Mouse (Mus musculus): ENCODE measurements around the gene Srd5a3. TPM values are rescaled to one million over a fixed set of nuclear protein-coding genes. Genes with fewer than 3 reads are reported as not detected.

Gene Srd5a3
- polyA plus RNA-seq, 1 experiment from 2014 or later, result 23.9 TPM

DNA sequence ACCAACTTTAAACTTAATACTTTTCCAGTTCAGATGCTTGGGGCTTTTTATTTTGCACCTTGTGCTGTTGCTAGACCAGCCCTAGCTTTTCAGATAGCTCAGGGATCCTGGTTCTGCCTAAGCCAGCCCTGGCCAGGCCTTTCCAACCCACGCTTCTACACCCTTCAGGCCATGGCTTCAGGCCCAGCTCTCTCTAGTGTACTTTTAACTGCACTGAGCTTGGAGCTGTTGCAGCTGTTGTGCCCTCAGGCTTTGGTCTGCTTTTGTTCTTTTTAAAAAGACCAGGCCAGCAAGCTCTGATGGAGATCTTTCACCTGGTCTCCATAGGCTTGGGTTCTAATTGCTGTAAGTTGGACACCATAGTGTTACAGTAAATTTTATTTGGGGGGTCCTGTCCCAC lies 4.4 kb upstream of the Srd5a3 start:
- no peak overlapping the region for H3K27ac ChIP-seq (replicated peaks)
- peaks cover 28% of the 10 kb centered on the region for H3K4me1 ChIP-seq
- peaks cover 36% of the 10 kb centered on the region for H3K27me3 ChIP-seq (ENCODE audit: low read depth, poor library complexity, severe bottlenecking)
- 97% methylated on average over 1 of the region's 1 CpGs for WGBS
- no peaks in the 10 kb centered on the region for H3K9me3 ChIP-seq (replicated peaks)
- H3K4me3 ChIP-seq, result no peak overlapping the region
- no peaks in the 10 kb centered on the region for H3K36me3 ChIP-seq
- no peak for DNase-seq (ENCODE audit: low spot score)

DNA sequence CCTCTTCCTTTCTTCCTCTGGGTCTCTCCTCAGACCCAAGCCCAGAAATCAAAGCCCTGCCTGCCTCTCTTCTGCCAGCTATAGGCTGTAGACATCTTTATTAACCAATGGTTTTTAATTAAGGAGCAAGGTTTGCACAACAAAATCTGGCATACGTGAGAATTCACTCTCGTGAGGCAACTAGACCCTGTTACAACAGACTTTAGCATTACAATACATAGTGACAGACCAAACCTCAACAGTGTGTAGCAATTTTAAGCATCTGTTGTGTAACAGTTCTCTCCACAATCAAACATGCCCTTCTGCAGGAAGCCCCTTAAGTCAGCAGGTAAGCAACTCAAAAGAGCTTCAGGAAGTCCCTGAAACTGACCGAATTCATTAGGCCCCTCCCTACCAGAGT lies 3.8 kb upstream of the Srd5a3 start:
- Histone ChIP-seq H3K36me3 (no peaks in the 10 kb centered on the region), H3K4me3 (no peak overlapping the region), H3K27me3 (ENCODE audit: low read depth, poor library complexity, severe bottlenecking) (peaks cover 36% of the 10 kb centered on the region), H3K9me3 (replicated peaks) (no peaks in the 10 kb centered on the region), H3K27ac (replicated peaks) (no peak overlapping the region), H3K4me1 (peaks cover 31% of the 10 kb centered on the region)
- no peak for DNase-seq (ENCODE audit: low spot score)
- 93% methylated on average over 3 of the region's 3 CpGs for WGBS

DNA sequence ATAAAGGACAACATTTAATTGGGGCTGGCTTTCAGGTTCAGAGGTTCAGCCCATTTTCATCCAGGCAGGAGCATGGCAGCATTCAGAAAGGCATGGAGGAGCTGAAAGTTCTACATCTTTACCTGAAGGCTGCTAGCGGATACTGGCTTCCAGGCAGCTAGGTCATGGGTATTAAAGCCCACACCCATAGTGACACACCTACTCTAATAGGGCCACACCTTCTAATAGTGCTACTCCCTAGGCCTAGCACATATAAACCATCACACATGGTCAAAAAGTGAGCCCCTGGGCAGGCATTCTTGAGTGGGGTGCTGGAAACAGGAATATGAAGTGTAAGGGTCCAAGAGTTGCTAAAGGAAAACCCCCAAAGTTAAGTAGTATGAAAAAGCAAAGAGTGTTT lies 2.5 kb upstream of the Srd5a3 start:
- H3K4me3 ChIP-seq, result no peak overlapping the region
- peaks cover 33% of the 10 kb centered on the region for H3K4me1 ChIP-seq
- DNase-seq (ENCODE audit: low spot score), result no peak
- no peak overlapping the region for H3K27ac ChIP-seq (replicated peaks)
- WGBS, result 91% methylated on average over 1 of the region's 1 CpGs
- no peaks in the 10 kb centered on the region for H3K36me3 ChIP-seq
- H3K9me3 ChIP-seq (replicated peaks), result no peaks in the 10 kb centered on the region
- H3K27me3 ChIP-seq (ENCODE audit: low read depth, poor library complexity, severe bottlenecking), result peaks cover 34% of the 10 kb centered on the region

DNA sequence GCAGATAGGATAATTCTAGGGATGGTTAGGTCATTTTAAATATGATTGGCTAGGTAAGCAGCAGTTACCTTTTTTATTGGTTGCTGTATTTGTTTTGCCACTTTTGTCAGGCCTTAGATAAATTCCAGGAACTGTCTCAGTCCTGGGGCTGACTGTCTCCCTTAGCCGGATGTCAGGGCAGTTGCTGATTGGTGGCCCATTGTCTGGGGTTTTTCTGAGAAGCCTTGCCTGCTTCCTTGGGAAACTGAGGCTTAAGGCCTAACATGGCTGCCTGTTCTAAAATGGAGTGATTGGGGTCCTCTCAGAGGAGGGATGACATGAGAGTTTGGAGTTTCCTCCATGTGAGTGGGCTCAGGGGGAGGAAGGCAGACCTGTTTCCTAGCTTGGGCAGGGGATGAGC lies 2.0 kb upstream of the Srd5a3 start:
- Histone ChIP-seq H3K4me1 (peaks cover 33% of the 10 kb centered on the region), H3K4me3 (no peak overlapping the region), H3K27me3 (ENCODE audit: low read depth, poor library complexity, severe bottlenecking) (peaks cover 34% of the 10 kb centered on the region), H3K9me3 (replicated peaks) (no peaks in the 10 kb centered on the region), H3K27ac (replicated peaks) (no peak overlapping the region), H3K36me3 (no peaks in the 10 kb centered on the region)
- WGBS, result 72% methylated on average over 1 of the region's 1 CpGs
- DNase-seq (ENCODE audit: low spot score), result no peak

DNA sequence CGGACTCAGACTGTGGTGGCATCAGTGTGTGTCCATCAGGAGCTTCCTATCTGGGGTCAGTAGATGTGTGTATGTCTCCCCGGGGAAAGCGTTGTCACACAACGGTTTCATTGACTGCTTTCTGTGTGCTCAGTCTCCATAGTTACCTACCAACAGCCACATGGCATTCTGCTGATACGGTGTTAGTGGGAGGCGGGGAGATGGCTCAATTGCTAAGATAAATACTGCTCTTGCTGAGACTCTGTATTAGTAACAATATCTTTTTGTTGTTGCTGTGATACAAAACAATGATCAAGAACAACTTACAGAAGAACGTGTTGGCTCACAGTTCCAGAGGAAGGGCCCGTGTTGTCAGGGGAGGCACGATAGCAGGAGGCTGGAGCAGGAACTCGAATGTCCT lies 1.6 kb upstream of the Srd5a3 start:
- peak; percentile 36 for DNase-seq (ENCODE audit: low spot score)
- Histone ChIP-seq H3K4me1 (peaks cover 33% of the 10 kb centered on the region), H3K27ac (replicated peaks) (no peak overlapping the region), H3K4me3 (no peak overlapping the region), H3K27me3 (ENCODE audit: low read depth, poor library complexity, severe bottlenecking) (peaks cover 34% of the 10 kb centered on the region), H3K36me3 (no peaks in the 10 kb centered on the region), H3K9me3 (replicated peaks) (no peaks in the 10 kb centered on the region)
- WGBS, result 44% methylated on average over 10 of the region's 10 CpGs

DNA sequence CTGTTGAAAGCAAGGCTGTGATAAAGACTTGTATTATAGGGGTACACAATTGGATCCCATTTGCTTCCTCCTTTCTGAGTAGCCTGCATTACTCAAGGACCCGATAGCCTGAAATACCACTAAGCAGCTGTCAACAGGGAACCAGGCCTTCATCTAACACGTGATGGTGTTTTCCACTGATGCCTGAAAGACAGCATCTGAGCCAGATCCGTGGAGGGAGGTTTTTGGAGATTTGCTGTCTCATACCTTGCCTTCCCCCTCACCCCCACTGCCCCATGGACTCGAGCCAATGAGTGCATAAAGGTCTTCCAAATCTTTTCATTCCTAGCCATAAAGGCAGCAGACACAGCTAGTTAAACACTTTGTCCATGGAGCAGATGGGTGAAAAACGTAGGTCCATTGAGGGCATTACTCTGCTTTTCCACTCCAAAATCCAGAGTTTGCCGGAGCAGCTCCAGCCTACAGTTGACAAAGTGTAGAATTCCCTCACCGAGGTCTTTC lies 850 bp upstream of the Srd5a3 start:
- Histone ChIP-seq H3K4me1 (peaks cover 33% of the 10 kb centered on the region), H3K4me3 (peak overlapping the region; percentile 77), H3K36me3 (no peaks in the 10 kb centered on the region), H3K27ac (replicated peaks) (no peak overlapping the region), H3K27me3 (ENCODE audit: low read depth, poor library complexity, severe bottlenecking) (peaks cover 34% of the 10 kb centered on the region), H3K9me3 (replicated peaks) (no peaks in the 10 kb centered on the region)
- 49% methylated on average over 7 of the region's 7 CpGs for WGBS
- no peak for DNase-seq (ENCODE audit: low spot score)

DNA sequence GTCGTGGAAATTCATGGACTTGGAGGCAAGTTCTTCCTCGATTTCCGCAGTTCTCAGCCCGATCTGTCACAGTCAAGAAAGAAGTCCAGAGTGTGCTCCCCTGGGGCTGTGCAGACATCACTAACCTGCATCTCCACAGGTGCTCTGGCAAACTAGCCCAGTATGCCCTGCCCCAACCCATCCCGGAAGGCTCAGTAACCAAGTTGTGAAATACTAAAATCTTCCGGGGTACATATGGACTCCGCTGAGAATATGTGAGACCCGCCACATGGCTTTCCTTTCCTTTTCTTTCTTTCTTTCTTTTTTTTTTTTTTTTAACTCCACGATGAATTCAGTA lies 627 bp downstream of the Srd5a3 start:
- WGBS, result 12% methylated on average over 9 of the region's 9 CpGs
- no peak for DNase-seq (ENCODE audit: low spot score)
- Histone ChIP-seq H3K9me3 (replicated peaks) (no peaks in the 10 kb centered on the region), H3K4me1 (peaks cover 33% of the 10 kb centered on the region), H3K27me3 (ENCODE audit: low read depth, poor library complexity, severe bottlenecking) (peaks cover 25% of the 10 kb centered on the region), H3K36me3 (no peaks in the 10 kb centered on the region), H3K4me3 (peak overlapping the region; percentile 77), H3K27ac (replicated peaks) (peak overlapping the region; percentile 96)

DNA sequence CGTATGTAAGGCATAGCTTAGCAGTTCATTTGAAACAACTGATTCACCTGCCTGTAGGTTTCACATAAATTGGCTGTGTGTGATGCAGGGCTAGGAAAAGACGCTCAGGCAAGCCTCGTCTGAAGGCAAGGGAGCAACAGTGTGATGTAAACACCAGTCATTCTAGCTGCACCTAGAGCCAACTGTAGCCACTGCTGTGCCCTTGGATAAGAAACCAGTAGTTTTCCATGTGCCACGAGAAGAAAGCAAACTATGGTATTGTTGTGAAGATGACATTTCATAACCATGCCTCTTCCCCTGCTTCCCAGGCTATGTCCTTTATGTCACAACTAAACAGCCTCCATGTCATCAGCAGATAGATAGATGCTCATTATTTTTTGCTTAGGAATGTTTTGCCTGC lies 3.3 kb downstream of the Srd5a3 start:
- Histone ChIP-seq H3K36me3 (no peaks in the 10 kb centered on the region), H3K4me1 (peaks cover 29% of the 10 kb centered on the region), H3K4me3 (no peak overlapping the region), H3K27ac (replicated peaks) (no peak overlapping the region), H3K27me3 (ENCODE audit: low read depth, poor library complexity, severe bottlenecking) (no peaks in the 10 kb centered on the region; the same call in 1 of the 2 replicates), H3K9me3 (replicated peaks) (no peaks in the 10 kb centered on the region)
- no peak for DNase-seq (ENCODE audit: low spot score)
- WGBS, result 93% methylated on average over 4 of the region's 4 CpGs

DNA sequence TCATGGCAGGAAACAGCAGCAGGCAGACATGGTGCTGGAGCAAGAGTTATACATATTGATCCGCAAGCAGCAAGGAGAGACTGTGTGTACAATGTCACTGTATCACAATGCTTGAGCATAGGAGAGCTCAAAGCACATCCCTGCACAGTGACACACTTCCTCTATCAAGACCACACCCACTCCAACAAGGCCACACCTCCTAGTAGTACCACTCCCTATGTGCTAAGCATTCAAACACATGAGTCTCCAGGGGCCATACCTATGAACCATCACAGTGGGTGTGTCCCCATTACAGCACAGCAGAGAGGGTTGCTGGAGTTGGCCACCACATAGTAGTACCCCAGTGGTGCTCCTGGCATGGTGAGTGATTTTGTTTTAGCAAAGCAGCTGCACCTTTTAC lies 6.3 kb downstream of the Srd5a3 start:
- no peak for DNase-seq (ENCODE audit: low spot score)
- H3K4me1 ChIP-seq, result peaks cover 1% of the 10 kb centered on the region
- H3K27me3 ChIP-seq (ENCODE audit: low read depth, poor library complexity, severe bottlenecking), result no peaks in the 10 kb centered on the region
- no peak overlapping the region for H3K4me3 ChIP-seq
- H3K36me3 ChIP-seq, result peaks cover 20% of the 10 kb centered on the region
- no peak overlapping the region for H3K27ac ChIP-seq (replicated peaks)
- WGBS, result 95% methylated on average over 1 of the region's 1 CpGs
- 0 out of 2 replicates have a peak, but pooled peaks cover 3% of the 10 kb centered on the region for H3K9me3 ChIP-seq (replicated peaks)

DNA sequence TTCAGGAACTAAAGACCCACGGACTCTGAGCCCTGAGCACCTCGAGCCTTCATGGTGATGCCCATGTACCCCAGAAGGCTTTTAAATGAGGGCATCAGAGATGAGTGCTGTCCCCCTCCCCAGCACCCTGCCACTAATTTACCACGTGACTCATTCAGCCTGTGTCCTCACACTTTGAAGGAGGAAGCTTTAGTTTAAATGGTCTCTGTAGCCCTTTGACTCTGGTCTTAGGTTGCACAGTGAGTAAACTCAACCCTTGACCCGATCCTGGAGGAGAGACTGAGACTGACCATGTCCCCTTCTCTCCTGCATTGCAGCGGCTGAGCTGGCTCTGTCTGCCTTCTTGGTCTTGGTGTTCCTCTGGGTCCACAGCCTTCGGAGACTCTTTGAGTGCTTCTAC lies 9.4 kb downstream of the Srd5a3 start:
- no peaks in the 10 kb centered on the region for H3K27me3 ChIP-seq (ENCODE audit: low read depth, poor library complexity, severe bottlenecking)
- WGBS, result 92% methylated on average over 6 of the region's 6 CpGs

DNA sequence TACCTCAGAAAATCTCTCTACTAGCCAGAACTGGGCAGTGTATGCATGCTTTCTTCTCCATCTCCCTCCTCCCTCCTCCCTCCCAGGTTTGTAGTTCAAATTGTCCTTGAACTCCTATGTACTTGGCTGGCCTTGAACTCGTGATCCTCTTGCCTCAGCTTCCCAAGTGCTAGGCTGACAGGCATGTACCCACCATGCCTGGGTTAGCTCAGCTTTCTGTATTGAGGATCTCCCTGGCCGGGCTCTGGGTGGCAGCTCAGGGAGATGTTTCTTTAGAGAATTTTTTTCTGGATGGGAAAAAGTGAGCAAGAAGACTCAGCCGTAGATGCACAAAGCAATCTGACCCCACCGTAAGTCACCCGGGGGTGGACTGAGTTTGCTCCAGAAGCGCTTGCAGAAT lies 12.9 kb downstream of the Srd5a3 start:
- H3K36me3 ChIP-seq, result peaks cover 44% of the 10 kb centered on the region
- no peak for DNase-seq (ENCODE audit: low spot score)
- no peak overlapping the region for H3K27ac ChIP-seq (replicated peaks)
- H3K27me3 ChIP-seq (ENCODE audit: low read depth, poor library complexity, severe bottlenecking), result no peaks in the 10 kb centered on the region
- H3K9me3 ChIP-seq (replicated peaks), result 0 out of 2 replicates have a peak, but pooled peaks cover 3% of the 10 kb centered on the region
- 95% methylated on average over 6 of the region's 6 CpGs for WGBS
- no peak overlapping the region for H3K4me3 ChIP-seq
- H3K4me1 ChIP-seq, result no peaks in the 10 kb centered on the region

More for the DNA sequence above, 9.4 kb downstream of the Srd5a3 start:
- peaks cover 35% of the 10 kb centered on the region for H3K36me3 ChIP-seq
- no peak overlapping the region for H3K27ac ChIP-seq (replicated peaks)
- 0 out of 2 replicates have a peak, but pooled peaks cover 3% of the 10 kb centered on the region for H3K9me3 ChIP-seq (replicated peaks)
- DNase-seq (ENCODE audit: low spot score), result no peak
- no peak overlapping the region for H3K4me3 ChIP-seq
- no peaks in the 10 kb centered on the region for H3K4me1 ChIP-seq

DNA sequence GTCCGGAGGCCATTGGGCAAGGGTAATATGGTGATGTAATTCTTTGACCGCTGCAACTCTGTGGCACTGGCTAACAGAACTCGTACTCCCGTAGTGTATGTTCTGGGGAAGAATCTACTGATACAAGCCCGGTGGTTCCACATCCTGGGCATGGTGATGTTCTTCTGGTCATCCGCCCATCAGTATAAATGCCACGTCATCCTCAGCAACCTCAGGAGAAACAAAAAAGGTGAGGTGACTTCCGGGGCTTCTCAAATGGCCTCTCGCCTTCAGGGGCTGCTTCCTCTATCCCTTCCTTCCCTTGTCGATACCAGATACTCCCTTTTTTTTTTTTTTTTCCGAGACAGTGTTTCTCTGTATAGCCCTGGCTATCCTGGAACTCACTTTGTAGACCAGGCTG lies 13.4 kb downstream of the Srd5a3 start:
- no peaks in the 10 kb centered on the region for H3K27me3 ChIP-seq (ENCODE audit: low read depth, poor library complexity, severe bottlenecking)
- H3K9me3 ChIP-seq (replicated peaks), result 0 out of 2 replicates have a peak, but pooled peaks cover 3% of the 10 kb centered on the region
- H3K4me3 ChIP-seq, result no peak overlapping the region
- no peak overlapping the region for H3K27ac ChIP-seq (replicated peaks)
- H3K4me1 ChIP-seq, result no peaks in the 10 kb centered on the region
- no peak for DNase-seq (ENCODE audit: low spot score)
- peaks cover 44% of the 10 kb centered on the region for H3K36me3 ChIP-seq
- WGBS, result 94% methylated on average over 11 of the region's 11 CpGs

DNA sequence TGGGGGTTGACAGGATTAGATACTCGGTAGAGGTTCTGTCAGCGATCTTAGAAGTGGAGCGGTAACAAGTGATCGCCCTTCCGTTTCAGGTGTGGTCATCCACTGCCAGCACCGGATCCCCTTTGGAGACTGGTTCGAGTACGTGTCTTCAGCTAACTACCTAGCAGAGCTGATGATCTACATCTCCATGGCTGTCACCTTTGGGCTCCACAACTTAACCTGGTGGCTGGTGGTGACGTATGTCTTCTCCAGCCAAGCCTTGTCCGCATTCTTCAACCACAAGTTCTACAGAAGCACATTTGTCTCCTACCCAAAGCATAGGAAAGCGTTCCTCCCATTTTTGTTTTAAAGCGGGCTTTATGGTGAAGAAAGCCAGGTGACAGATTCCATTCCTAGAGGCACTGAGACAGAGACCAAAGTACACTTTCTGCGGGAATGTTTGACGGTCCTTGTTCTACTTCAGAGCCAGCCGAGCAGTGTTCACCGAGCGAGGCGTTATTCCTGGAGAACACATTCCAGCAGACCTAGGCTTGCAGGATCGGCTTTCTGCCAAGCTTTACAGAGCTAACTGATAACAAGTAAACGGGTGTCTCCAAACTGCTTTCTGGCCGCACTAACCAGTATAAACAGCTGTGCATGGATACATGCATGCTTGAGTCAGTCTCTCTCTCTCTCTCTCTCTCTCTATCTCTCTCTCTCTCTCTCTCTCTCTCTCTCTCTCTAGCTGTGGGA lies 14.5 kb downstream of the Srd5a3 start:
- H3K4me3 ChIP-seq, result no peak overlapping the region
- WGBS, result 93% methylated on average over 21 of the region's 21 CpGs
- no peak for DNase-seq (ENCODE audit: low spot score)
- H3K9me3 ChIP-seq (replicated peaks), result 0 out of 2 replicates have a peak, but pooled peaks cover 3% of the 10 kb centered on the region
- no peaks in the 10 kb centered on the region for H3K27me3 ChIP-seq (ENCODE audit: low read depth, poor library complexity, severe bottlenecking)
- H3K4me1 ChIP-seq, result no peaks in the 10 kb centered on the region
- H3K36me3 ChIP-seq, result peaks cover 42% of the 10 kb centered on the region
- no peak overlapping the region for H3K27ac ChIP-seq (replicated peaks)

Data from midbrain, embryonic 10.5 days (tissue).